Mouse (Mus musculus) gastrocnemius, postnatal 10 days (tissue): ENCODE measurements at regions not wholly inside any gene's neighbourhood (a gene's known extent, or its start where the extent isn't known, plus 50 kb on each side); places are given as distances from the start of the nearest gene placed in this dataset.

Source experiments
- DNase-seq: peaks from one replicate; pipeline ENCODE4 v3.0.0; 2021; ENCODE audit warnings: mixed read lengths

DNA sequence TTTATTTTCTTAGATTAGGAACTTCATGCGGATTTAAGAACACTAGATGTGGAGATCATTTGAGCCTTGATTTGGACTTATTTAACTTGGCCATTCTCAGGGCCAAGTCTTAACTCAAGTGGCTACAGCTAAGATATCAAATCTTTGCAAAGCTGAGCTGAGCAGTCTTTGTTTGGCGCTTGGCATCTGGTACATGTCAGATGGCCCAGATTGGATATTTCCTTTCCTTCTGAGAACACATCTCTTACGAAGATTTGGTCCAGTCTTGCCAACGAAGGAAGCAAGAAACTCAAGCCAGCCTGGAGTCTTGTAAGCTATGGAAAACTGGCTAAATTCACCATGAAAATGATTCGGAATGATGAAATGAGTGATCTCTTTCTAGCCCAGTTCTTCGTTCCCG lies 59.1 kb upstream of the Cdc42ep3 start:
- no peak for DNase-seq

DNA sequence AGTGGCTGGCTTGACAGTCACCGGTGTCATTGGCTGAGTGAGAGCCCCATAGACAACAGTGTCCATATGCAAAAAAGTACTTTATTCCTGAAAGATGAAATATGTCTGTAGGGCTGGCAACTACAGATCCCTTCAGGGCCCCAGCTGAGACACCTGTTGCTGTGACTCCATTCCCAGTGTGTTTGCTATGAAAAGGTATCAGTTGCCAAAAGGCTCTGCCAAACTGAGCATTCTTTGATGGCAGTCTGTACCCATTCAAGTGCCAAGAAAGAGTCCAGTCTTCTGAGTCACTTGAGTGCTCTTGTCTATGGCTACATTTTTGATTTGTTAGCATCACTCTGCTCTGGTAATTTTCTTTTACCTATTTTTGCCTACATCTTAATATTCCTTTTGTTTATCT lies 63.1 kb upstream of the Cdc42ep3 start:
- DNase-seq: no peak

DNA sequence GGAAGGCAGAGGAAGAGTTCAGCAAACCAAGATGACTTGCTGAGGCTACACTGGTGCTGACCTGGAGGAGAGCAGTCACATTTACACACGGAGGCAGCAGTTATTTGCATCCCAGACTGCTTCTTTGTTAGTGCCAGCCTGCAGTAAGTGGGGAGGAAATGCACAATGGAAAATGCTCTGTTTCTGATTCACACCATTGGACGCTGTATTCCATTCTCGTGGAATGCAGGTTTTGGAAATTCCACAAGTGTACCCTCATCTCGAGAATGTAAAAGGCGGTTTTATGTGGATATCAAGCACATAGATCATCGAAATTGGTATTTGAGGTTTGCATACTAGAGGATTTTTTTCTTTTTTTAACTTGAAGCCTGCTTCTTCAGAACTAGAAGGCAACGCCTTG lies 66.7 kb upstream of the Cdc42ep3 start:
- no peak for DNase-seq

DNA sequence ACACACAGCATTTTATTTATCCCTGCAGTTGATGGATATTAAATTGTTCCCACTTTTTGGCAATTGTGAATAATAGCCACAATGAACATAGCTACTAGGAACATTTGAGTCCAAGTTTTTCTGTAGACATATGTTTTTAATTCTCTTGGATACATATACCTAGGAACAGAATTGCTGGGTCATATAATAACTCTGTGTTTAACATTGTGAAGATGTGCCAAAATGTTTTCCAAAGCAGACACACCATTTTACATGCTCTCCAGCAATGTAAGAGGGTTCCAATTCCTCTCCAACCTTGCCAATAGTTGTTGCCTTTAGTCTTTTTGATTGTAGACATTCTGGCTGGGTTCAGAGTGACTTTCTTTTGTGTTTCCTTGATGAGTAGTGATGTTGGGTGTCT lies 84.3 kb upstream of the Cdc42ep3 start:
- DNase-seq: no peak

DNA sequence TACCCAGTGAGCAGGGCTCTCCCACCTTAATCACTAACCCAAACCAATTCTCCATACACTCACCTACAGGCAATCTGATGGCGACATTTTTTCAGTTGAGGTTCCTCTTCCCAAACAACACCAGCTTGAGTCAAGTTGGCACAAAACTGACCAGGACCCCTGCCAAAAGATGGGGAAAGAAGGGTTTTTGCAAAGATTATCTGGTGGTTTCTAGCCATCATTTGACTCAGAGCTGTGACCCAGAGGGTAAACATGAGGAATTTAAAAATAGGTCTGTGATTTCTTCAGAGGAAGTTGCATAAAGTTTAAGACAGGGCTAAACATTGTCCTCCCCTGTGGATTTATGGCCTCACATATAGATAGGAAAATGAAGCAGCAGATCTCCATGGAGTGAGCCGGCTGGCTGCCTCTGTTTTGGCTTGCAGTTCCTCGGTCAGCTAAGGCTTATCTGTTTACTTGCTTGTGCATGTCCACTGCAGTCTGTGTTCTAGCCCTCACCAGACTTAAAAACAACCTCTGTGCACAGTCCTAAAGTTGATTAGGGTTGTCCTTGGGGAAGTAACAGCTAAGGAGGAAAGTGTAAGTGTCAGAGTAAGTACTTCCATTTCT lies 87.7 kb upstream of the Cdc42ep3 start:
- DNase-seq: no peak

DNA sequence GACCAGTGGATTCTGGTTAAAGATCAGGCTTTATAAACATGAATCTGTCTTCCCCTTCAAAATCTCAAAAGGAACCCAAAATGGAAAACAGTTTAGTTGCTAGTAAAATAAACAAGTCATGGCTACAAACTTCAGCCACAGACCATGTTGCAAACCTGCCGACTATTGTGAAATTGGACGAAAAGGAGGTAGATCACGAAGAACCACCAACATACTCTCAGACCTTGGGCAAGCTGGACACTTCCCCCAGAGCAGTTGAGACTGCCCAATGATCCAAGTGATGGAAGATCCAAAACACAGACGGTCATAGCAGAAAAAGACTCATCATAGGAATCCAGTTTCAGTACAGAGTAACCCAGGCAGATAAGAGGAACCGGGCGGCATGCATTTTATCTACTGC lies 92.3 kb upstream of the Cdc42ep3 start:
- no peak for DNase-seq

DNA sequence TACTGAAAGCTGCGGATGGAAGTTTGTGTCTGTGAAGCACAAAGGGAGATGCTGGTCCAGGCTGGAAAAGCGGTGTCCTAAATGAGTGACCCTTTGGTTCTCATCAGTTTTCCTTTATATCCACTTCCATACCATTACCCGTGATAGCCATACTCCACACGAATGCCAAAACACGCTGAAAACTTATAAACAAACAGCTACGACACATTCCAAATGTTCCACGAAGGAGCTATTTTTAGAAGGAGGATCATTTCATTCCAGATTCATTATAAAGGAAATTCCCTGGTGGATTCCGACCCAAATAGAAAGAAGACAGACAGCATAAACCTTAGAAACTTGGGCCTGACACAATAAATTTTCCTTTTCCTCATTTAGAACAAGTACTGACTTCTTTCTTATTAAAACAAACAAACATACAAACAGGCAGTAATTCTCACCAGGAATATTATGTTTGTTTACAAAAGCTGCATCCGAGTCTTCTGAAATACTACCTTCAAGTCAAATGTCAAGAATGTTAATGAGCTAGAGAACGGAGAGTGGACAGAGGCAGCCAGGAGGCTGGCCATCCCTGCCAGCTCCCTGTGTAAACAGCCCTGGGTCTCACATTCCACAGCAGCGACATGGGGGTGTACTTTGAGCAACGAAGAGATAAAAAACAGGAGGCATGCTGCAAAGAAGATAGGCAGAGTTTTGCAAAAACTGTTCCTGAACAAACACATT lies 96.4 kb upstream of the Cdc42ep3 start:
- no peak for DNase-seq

DNA sequence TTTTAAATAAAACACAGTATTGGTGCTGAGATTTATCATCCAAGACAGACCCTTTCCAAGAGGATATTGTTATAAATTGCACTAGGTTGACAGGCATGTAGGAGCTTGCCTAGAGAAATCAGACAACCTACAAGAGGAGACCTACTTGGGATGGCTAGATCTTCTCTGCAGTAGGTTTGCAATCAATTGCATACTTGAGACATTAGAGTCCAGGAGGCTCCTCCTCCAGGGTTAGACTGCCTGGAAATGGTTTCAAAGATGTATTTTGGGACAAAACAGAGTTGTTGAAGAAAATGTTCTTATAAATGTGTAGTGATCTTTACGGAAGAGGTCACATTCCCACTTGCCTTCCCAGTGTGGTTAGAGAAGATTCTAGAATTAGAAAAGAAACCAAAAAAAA lies 98.9 kb upstream of the Cdc42ep3 start:
- no peak for DNase-seq

DNA sequence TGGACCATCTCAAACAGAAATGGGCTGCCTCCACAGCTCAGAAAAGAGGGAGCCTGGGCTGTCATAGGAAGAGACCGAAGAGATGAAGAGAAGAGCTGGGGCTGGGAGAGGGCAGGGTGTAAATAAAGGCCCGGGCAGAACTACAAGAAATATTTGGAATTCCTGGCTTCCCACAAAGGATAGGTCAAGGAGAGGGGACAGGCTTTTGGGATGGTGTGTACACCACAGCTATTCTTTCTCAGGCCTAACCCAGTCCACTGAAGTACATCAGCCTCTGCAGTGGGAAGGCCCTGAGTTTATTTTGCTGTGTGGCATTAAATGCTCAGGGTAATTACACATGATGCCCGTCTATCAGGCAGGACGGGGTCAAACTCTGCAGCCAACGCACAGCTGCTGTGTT lies 99.6 kb upstream of the Cdc42ep3 start:
- no peak for DNase-seq

DNA sequence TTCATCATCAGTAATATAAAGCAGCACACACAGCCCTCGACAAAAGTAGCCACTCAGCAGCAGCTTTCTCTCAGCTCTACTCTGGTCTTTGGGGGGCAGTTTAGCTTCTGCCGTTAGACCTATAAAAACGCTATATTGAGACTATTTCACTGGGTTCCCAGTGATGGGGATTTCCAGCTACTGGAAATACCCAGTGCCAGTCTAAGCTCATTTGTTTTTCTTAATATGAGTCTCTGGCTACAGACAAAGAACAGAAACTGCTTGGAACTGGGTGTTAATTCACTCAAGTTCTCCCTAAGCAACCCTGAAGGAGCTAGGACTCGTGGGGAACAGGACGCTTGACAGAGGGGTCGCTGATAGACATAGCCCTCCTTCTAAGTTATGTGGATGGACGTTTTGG lies 100.3 kb upstream of the Cdc42ep3 start:
- DNase-seq: no peak

DNA sequence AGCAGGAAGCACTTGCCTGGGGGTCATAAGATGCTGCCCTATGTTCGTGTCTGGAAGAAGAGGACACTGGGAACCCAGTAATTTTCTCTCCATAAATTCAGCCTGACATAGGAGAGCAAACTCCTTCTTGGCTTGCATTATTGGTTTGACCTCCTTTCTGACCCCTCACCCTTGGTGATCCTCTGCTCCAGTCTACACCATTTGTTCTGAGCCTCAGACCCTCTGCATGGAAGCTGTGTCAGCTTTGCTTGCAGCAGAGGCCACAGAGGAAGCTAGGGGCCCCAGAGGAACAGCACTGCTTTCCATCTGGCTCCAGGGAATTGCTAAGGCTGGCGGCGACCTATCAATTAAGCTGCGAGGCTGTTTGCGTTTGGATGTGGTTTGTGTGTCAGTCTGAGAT lies 102.7 kb upstream of the Cdc42ep3 start:
- DNase-seq: no peak

DNA sequence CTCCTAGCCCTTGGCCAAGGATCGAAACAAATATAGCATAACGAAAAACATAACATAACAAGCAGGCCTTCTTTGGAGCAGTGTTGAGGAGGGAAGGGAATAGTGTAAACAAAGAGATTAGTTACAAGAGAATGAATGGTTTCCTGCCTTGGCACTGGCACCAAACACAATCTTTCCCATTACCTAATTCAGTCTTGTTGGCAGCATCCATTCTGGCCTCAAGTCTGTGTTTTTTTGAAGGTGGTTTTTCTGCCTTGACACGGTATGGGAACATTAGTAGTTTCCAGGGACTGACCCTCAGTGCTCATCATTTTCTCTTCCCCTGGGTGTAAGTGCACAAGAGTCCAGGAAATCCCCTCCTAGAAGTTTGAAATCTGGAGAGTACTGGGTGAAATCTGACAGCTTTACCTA lies 106.8 kb upstream of the Cdc42ep3 start:
- DNase-seq: no peak

DNA sequence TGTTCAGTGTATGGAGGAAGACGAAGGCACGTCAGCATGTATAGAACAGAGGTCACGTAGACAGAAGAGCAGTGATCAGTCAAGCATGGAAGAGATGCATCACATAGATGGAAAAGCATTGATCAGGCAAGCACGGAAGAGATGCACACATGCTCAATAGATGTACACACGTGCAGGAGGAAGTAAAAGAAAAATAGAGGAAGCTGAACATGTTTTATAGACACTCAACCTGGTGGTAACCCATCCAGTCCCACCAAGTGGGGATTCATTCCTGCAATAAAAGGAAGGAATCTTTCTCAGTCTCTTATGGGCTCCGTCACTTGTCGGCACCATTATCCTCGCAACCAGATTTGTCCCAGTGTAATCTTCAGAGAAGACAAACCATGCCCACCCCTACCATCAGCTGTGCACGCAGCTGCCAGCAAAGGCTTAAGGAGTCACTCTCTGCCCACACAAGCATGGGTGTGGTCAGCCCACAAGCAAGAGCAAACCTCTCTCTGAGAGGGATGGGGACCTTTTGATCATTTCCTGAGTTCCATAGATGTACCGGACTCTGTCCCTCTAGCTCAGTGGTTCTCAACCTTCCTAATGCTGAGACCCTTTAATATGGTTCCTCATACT lies 108.3 kb upstream of the Cdc42ep3 start:
- DNase-seq: no peak

DNA sequence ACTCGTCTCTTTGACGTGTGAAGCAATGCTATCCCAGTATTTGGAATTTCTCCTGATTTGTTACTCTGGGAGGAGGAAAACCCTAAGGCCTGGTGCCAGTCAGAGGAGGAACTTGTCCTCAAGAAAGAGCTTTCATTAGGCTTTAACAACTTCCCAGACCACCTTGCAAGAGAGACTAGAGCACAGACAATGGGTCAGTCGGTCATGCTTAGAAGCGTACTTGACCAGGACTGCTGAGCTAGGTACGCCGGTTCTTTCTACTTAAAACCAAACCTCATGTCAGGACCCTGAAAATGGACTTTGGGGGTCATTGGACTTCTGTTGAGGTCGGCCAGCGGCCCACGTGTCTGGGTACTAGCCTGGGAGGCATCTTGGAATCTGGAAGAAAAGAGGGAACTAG lies 110.8 kb upstream of the Cdc42ep3 start:
- DNase-seq: no peak

DNA sequence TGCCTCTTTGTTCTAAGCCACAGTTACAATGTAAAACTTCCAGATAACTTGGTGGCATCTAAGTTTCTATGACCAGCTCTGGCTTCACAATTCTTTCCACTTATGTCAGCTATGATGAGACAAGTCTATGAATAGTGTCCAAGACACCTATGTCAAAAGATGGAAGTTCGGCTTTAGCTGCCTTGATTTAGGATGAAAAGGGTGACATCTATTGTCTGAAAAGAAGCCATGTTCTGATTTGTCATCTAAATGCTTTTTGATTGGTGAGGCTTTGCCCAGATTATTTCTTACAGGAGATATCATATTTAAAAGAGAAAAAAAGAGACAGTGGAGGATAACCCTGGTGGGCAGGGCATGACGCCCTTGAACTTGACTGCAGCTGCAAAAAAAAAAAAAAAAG lies 116.7 kb upstream of the Cdc42ep3 start:
- DNase-seq: no peak

DNA sequence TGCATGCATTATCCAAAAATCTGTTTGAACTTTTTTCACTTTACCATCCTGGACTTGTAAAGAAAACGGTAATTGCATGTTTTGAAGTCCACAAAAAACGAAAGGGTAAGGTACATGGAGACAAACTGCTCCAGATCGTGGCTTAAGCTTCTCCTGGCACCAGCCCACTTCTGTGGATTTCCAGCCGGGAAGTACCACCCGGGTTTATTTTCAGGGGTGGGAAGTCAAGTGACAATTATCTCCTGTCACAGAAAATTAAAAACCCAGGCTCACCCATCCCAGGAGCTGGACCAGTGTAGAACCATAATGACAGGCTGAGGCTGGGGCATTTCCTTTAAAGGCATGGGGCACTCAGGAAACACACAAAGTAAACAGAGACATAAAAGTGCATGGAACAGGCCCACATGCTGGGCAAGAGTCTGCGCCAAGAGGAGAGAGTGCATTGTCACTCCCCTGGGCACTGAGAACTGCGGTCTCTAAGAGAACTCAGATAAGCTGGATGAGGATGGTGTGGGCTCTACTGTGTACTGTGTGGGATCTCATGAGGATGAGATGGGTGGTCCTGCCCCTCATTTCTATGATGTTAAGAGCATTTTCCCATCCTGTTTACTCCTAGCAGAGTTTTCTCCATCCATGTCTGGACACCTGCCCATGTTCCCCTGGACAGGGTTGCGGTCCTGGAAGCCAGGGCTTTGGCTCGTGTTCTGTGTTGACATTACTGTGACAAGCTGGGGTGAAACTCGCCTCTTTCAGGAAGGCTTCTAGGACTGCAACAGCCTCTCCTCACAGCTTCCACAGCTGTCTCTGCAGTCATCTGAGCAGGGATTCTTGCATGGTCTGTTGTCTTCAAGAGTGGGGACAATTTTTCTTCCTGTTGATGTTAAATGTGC lies 117.5 kb upstream of the Cdc42ep3 start:
- peak; percentile 23 for DNase-seq

DNA sequence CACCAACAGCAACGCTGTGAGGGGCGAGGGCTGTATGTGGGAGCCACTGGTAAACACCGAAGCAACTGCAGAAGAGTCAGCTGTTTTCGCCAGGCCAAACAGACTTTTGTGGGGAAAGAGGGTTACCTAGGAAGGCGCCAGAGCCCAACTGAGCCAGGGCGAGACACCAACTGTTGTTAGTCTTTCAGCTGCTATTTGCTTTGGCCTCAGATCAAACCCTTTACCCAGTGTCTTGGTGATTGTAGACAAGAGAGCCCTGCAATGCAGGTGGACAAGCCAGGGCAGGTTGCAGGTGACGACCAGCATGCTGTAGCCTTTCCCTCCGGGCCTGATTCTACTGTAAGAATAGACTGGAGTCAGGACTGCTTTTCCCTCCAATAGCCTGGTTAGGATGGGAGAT lies 121.8 kb upstream of the Cdc42ep3 start:
- DNase-seq: no peak

DNA sequence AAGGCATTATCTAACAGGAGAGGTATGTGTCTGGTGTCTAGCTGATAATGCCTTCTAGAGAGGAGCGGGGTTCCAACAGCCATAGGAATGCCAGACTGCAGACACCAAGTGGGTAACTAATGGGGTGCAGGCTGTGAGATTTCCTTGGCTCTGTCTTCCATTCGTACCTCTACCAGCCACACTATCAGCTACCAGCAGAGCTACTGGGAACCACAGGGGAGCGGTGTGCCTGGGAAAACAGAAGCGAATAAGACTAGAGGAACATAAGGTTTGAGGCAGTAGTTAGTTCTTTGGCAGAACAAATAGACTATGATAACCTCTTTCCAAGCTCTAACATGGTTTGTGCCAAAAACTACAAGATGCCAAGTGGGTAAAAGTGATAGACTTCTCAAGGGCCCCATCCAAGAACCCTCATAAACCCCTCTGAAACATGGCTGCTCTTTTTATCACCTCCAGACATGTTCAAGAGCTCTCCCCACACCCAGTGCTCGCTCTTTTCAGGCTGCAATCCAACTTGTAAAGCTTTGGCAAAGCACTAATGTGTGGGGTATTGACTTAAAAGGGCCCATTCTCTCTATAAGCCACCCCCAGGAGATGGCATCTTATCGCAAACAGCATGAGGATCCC lies 126.3 kb upstream of the Cdc42ep3 start:
- DNase-seq: no peak

DNA sequence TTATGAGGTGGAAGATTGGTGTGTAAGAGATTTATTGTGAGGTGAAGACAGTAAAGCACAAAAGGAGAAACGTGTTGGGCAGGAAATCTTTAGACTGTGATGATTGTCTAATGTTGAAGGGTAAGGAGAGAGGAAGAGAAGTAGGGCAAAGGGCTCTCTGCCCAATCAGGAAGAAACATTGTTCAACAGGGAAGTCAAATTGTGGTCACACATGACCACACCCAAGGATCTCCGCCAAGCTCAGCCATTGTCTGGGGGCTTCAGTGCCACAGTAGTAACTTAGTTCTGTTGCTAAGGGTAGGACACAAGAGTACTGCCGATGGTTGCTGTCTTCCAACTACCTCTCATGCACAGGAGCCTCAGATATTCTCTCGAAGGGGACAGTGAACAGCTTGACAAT lies 127.0 kb upstream of the Cdc42ep3 start:
- no peak for DNase-seq

DNA sequence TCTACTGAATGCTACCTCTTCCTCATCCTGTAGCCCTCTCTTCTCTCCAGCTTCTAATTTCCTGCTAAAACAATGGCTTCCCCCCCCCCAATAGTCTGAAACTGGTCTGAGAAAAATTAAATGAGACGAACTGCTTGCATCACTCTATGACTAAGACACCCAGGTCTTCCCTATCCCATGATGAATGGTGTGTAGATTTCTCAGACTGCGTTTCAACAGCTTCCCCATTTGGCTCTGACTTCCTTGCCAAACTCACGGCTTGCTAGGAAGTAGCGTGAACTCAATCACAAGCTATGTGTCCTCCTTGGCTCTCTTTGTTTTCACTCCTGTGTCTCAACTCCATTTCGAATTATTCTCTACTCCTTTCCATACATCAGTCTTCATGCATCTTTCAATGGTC lies 126.4 kb upstream of the Rmdn2 start:
- no peak for DNase-seq

DNA sequence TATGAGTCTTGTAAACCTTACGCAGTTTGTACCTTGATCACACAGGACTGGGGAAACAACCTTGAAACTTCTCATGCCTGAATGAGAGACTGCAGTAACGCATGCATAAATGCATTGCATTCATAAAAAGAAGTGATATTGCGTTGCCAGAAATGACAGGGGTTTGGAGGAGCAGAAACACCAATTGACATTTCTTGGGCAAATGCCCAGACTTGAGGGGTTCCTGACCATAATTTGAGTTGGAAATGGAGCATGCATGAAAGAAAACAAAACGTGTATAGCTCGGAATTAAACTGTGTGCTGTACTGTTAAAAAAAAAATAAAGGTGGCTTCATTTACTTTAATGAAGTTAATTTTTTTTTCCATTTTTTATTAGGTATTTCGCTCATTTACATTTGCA lies 122.4 kb upstream of the Rmdn2 start:
- no peak for DNase-seq

DNA sequence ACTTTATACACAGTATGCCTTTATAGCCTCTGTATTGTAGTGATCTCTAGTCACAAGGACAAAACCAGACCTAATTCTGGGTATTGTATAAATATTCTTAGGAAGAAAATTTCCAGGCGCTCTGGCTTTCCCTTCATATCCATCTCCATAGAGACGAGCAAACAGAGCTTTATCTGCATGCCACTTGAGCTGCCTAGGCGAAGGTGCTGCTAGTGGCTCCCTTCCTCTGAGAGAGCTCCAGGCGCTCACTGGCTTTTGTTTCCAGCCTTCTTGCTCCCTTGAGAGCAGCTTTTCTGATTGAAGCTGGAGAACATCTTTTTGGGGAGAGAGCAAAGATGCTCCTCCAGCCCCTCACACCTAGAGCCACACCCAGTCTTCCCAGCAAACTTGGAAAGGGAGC lies 114.0 kb upstream of the Rmdn2 start:
- no peak for DNase-seq

DNA sequence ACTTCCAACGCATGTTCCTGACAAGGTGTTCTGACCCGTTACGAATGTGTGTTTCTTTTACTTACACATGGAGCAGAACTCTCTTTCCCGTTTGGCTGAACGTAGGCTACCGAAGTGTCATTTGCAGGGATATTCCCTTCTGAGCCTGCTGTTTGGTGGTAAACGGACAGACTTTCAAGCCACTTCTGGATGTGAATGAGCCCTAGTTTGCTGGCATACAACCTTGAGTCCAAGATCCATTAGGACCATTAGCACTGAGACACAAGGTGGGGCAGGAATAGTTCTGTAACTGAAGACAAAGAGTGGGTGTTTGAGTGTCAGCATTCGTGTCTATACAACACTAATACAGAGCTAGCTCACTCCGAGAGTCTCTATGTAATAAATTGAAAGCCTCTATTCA lies 113.3 kb upstream of the Rmdn2 start:
- DNase-seq: no peak
